Mouse (Mus musculus) heart, embryonic 13.5 days (tissue): Measurements from ENCODE around the gene Hhex. TPM values are rescaled to one million over a fixed set of nuclear protein-coding genes. Genes with fewer than 3 reads are reported as not detected.

Experiments used
- ATAC-seq: fragments of 200-750 bp; cut with Nextera tagmentation; 2 replicates; pipeline ENCODE4 v1.8.0; 2017; ENCODE audit warnings: moderate TSS enrichment; ENCODE audit not compliant: insufficient number of reproducible peaks, low FRiP score, low TSS enrichment; ENCODE audit errors: extremely low read depth
- H3K27ac ChIP-seq: fragments of 300-500 bp; sonication (generic); replicated peaks from 2 replicates; pipeline ENCODE4 v1.5.1; 2015; ENCODE audit warnings: moderate library complexity, mild to moderate bottlenecking, inconsistent platforms
- H3K27me3 ChIP-seq: fragments of 300-500 bp; sonication (generic); replicated peaks from 2 replicates; pipeline ENCODE4 v1.6.1; 2015; ENCODE audit warnings: mild to moderate bottlenecking, inconsistent platforms
- H3K36me3 ChIP-seq: fragments of 300-500 bp; sonication (generic); 2 replicates; pipeline ENCODE4 v1.6.1; 2015; ENCODE audit warnings: mild to moderate bottlenecking, inconsistent platforms
- H3K4me1 ChIP-seq: fragments of 300-500 bp; sonication (generic); 2 replicates; pipeline ENCODE4 v1.6.1; 2015; ENCODE audit warnings: inconsistent platforms
- H3K4me2 ChIP-seq: fragments of 300-500 bp; sonication (generic); 2 replicates; pipeline ENCODE4 v1.6.1; 2015; ENCODE audit warnings: inconsistent platforms, mild to moderate bottlenecking, moderate library complexity
- H3K4me3 ChIP-seq: fragments of 300-500 bp; sonication (generic); 2 replicates; pipeline ENCODE4 v1.5.1; 2015; ENCODE audit warnings: moderate library complexity, mild to moderate bottlenecking, inconsistent platforms
- H3K9ac ChIP-seq: fragments of 300-500 bp; sonication (generic); 2 replicates; pipeline ENCODE4 v1.6.1; 2015; ENCODE audit warnings: inconsistent platforms, mild to moderate bottlenecking, moderate library complexity
- H3K9me3 ChIP-seq: fragments of 300-500 bp; sonication (generic); 2 replicates; pipeline ENCODE4 v1.6.1; 2016; ENCODE audit warnings: inconsistent platforms
- WGBS: fragments of 180-500 bp; shearing (Covaris S2); methylation state at CpG from one replicate; pipeline ENCODE4 v1.1.7; 2015; ENCODE audit warnings: mixed read lengths; 5-methylcytosine and 5-hydroxymethylcytosine counted together
- polyA plus RNA-seq: library from polyadenylated mRNA; unstranded; fragments of >200 nt; fragmentation: Nextera tagmentation; extraction: Ambion mirVana; gene quantifications from 2 replicates; pipeline ENCODE4 v1.2.1, GENCODE M21; 2015

Hhex gene
- polyA plus RNA-seq, 1 experiment from 2014 or later, result 14.6 TPM

DNA sequence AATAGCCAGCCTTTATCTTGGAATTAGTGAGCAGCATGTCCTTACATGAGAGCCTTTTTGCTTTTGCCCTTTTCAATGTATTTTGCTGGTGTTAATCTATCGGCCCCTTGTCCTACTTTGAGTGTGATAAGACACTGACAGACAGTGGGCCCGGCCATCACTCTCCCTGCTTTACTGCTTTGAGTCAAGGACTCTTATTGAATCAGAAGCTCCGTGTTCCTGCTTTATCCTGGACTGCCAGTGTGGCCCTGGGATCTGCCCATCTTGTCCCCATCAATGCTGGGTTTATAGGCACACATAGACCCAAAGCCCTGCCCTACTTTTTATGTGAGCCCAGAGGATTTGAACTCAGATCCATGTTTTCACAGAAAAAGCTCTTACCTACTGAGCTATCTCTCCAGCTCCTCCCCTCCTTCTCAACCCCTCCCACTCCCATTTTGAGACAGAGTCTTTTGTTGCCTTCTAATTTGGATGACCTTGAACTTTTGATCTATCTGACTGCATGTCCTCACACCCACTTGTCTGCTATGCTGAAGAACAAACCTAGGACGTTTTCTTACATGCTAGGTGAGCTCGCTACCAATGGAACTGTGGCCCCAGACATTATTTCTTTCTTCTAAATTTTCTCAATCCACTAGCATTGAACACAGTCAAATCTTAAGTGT, 53.3 kb downstream of the Hhex start:
- H3K4me3 ChIP-seq, result no peak overlapping the region
- H3K36me3 ChIP-seq, result no peaks in the 10 kb centered on the region
- H3K4me1 ChIP-seq, result peaks cover 5% of the 10 kb centered on the region; the same call in 1 of the 2 replicates
- no peak overlapping the region for H3K27ac ChIP-seq
- no peak overlapping the region for H3K9ac ChIP-seq
- H3K4me2 ChIP-seq, result no peak overlapping the region
- H3K9me3 ChIP-seq, result no peaks in the 10 kb centered on the region; the same call in 1 of the 2 replicates
- peaks cover 22% of the 10 kb centered on the region for H3K27me3 ChIP-seq
- 59% methylated on average over 5 of the region's 5 CpGs for WGBS
- ATAC-seq, result no peak

DNA sequence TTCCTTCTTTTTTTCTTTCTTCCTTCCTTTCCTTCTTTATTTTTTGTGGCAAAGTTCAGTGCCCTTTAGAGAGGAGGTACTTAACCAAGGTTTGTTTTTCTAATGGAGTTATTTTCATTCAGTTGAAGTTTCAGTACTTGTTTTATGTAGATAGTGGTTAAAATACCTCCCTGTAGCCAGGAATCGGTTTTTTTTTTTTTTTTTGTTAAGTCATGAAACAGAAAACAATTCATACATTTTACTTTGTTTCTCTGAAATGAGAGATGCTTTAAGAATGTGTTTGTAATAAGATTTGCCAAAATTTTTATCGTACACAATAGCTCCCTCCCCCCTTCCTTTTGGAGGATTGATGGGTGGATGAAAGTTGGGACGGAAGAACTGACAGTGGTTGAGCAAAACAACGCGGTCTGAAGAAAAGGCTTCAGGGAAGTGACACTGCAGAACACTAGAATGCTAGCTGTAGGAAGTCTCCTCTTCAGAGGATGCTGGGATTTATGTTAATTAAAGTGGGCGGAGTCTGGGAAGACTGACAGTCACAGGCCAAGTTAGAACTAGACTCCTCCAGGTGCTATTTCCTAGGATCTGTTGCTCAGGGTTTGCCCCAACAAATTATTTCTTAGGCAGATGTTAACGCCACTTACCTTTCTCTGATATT, 54.1 kb downstream of the Hhex start:
- Histone ChIP-seq H3K4me2 (no peak overlapping the region), H3K36me3 (no peaks in the 10 kb centered on the region), H3K27ac (no peak overlapping the region), H3K4me3 (no peak overlapping the region), H3K27me3 (peaks cover 22% of the 10 kb centered on the region), H3K9me3 (no peaks in the 10 kb centered on the region; the same call in 1 of the 2 replicates), H3K4me1 (peaks cover 10% of the 10 kb centered on the region), H3K9ac (no peak overlapping the region)
- 50% methylated on average over 7 of the region's 7 CpGs for WGBS
- no peak for ATAC-seq

Other genes with a start within 250 kb of the Hhex start
- 76.9 and 83.7 TPM in 2 replicates for gene March5, start 227.3 kb upstream of the Hhex start, polyA plus RNA-seq
- gene Cpeb3, start 226.2 kb upstream of the Hhex start, polyA plus RNA-seq, result 6.5 and 7.9 TPM in 2 replicates
- gene Ide, start 97.0 kb upstream of the Hhex start, polyA plus RNA-seq, result 52.5 and 59.0 TPM in 2 replicates
- gene Kif11, start 58.4 kb upstream of the Hhex start, polyA plus RNA-seq, result 39.5 and 42.0 TPM in 2 replicates
- 17.2 and 18.1 TPM in 2 replicates for gene Exoc6, start 115.6 kb downstream of the Hhex start, polyA plus RNA-seq